Mouse (Mus musculus) cerebellum, postnatal 4 days (tissue): ENCODE data around the gene Nutf2-ps1.
"Not testable (repeated sequence)": the region's sequence is repeated elsewhere in the genome, so short reads cannot be mapped to it uniquely, and the experiment has no call there.

Source experiments
- DNase-seq, 2 experiments: peaks; one replicate each; pipeline ENCODE4 v3.0.0; 2022; ENCODE audit warnings: low spot score in 2 of 2, mixed read lengths in 1 of 2

Nutf2-ps1 gene

DNA sequence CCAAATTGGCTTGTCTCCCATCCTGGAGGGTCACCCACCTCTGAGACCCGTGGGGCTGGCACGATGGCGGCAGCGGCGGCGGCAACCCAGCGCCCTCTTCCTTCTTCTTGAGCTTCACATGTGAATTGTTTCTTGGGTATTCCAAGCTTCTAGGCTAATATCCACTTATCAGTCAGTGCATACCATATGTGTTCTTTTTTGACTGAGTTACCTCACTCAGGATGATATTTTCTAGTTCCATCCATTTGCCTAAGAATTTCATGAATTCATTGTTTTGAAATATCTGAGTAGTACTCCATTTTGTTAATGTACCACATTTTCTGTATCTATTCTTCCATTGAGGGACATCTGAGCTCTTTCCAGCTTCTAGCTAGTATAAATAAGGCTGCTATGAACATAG lies at the start of gene Nutf2-ps1:
TSS of gene Nutf2-ps1 (minus strand) at position 101 of the 400 bp plus-strand sequence.
- not testable (repeated sequence) for DNase-seq

- no peak for DNase-seq
Measured at GRCm38 (mm10) chr19:53638041-53638440, 49.2 kb upstream of the Nutf2-ps1 start.

DNA sequence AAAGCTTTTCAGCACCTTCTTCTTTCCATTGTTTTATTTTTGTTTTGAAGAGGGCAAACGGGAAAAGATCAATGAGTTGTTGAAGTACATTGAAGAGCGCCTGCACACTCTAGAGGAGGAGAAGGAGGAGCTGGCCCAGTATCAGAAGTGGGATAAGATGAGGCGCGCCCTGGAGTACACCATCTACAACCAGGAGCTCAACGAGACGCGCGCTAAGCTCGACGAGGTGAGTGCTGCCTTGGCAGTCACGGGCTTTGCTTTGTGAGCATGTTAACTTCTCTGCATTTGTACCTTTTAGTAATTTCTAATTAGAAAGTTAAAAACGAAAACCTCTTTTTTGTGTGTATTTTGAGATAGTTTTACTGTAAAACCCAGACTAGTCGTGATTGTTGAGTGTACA lies 32.8 kb upstream of the Nutf2-ps1 start:
- DNase-seq = no peak

GRCm38 (mm10) chr19:53608921-53609320 lies 20.1 kb upstream of the Nutf2-ps1 start:
- DNase-seq = peak in 1 of 2 experiments; percentile 17

GRCm38 (mm10) chr19:53601363-53601655 lies 12.4 kb upstream of the Nutf2-ps1 start:
- DNase-seq = no peak

- peak; percentile 46 to 59 for DNase-seq
Measured at GRCm38 (mm10) chr19:53600549-53601362, 11.9 kb upstream of the Nutf2-ps1 start.

GRCm38 (mm10) chr19:53599757-53600539 lies 11.1 kb upstream of the Nutf2-ps1 start, which contains the start of gene Smc3:
Smc3 (plus strand) TSS chr19:53600398.
- DNase-seq = peak; percentile 99 to 100

GRCm38 (mm10) chr19:53596723-53597474 lies 8.0 kb upstream of the Nutf2-ps1 start:
- DNase-seq = no peak

GRCm38 (mm10) chr19:53587686-53588085 lies 1.2 kb downstream of the Nutf2-ps1 start:
- not testable (repeated sequence) for DNase-seq

DNA sequence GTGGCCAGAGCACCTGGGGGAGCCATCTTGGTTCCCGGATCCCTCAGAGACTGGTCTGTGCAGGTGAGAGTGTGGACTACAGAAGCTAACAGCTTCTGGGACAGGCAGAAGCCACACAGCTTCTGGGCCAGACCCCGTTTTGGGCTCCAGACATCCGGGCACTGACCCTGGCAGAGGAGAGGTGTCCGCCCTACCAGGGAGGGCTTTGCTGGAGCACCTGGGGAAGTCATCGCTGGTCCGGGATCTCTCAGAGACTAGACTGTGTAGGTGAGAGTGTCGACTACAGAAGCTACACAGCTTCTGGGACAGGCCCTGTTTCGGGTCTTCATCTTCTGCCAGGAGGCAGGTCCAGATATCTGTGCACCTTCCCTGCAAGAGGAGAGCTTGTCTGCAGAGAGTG lies 8.6 kb downstream of the Nutf2-ps1 start:
- not testable (repeated sequence) for DNase-seq

DNA sequence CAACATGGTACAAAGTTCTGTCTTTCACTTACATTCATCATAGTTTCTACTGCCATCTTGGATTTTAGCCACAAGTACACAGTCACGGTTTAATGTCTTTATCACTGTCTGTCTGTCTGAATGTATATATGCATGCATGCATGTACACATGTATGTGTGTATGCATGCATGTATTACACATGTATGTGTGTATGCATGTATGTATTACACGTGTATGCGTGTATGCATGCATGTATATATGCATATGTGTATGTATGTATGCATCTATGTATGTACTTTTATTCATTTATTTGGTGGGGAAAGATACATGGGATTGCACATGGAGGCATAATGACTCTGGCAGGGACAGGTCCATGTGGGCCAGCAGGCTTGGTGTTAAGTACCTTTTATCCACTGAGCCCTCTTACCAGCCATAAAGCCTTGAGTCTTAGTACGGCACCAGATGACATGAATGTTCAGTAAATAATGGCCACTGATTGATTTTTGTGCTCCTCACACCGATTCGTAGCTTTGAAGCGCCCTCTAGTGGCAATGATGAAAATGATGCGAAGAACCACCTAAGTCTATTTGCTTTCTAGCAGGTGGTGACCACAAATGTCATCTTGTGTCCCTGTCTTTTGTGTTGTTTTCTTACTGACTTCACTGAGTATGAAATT lies 10.1 kb downstream of the Nutf2-ps1 start:
- DNase-seq = peak in 1 of 2 experiments; percentile 64

GRCm38 (mm10) chr19:53577025-53577800 lies 11.7 kb downstream of the Nutf2-ps1 start:
- no peak for DNase-seq

DNA sequence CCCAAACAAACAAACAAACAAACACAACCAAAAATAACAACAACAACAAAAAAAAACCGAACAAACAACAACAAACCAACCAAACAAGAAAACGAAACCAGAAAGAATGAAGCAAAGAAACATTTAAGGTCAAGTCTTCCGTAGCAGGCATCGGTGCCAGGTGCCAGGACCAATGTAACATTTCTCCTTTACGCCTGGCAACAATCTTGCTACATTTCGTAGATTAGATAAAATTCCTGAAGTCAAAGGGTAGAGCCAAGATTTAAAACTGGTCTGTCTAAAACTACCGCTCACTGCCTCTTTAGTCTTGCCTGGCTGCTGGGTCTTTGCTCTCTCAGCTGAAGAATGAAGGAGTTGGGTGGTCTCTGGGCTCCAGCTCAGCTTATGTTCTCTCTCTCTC lies 12.8 kb downstream of the Nutf2-ps1 start:
- no peak for DNase-seq

- DNase-seq = no peak
Measured at GRCm38 (mm10) chr19:53575296-53576010, 13.4 kb downstream of the Nutf2-ps1 start.

DNA sequence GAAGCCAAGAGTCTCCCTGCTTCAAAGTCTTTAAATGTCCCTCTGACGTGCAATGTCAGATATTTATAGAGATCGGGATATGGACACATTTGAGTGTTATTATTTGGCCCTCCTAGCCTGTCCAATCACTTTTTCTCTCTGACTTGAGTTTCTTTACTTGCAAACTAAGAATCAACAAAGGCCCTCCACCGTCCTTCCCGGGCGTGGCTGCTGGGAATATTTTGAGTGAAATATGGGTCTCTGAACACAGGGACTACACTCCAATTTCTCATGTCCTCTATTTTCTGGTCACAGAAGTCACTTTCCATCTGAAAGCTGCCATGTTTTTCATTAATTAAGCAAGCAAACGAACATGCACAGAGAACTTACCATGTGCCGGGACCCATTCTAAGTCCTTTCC lies 14.3 kb downstream of the Nutf2-ps1 start:
- DNase-seq = no peak

GRCm38 (mm10) chr19:53574131-53574530 lies 14.7 kb downstream of the Nutf2-ps1 start:
- DNase-seq = no peak

- no peak for DNase-seq
Measured at GRCm38 (mm10) chr19:53573151-53573550, 15.7 kb downstream of the Nutf2-ps1 start.

DNA sequence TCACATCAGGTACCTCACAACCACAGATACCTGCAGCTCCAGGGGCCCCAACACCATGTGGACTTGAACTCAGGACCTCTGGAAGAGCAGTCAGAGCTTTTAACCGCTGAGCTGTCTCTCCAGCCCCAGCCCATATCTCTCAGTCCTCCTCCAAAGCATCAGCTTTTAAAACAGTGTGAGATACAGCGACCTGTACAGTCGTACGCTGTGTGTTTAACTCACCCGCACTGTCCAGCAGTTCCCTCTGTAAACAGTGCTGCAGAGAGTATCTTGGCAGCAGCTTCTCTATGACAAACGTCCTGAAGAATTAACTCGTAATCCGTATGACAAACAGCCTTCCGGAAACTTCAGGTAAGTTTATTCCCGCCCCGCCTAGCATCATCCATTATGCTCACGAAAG lies 16.3 kb downstream of the Nutf2-ps1 start:
- DNase-seq = no peak

GRCm38 (mm10) chr19:53571501-53572428 lies 17.1 kb downstream of the Nutf2-ps1 start:
- no peak for DNase-seq
